Mouse (Mus musculus): ENCODE data around the gene Zbtb21.

DNA sequence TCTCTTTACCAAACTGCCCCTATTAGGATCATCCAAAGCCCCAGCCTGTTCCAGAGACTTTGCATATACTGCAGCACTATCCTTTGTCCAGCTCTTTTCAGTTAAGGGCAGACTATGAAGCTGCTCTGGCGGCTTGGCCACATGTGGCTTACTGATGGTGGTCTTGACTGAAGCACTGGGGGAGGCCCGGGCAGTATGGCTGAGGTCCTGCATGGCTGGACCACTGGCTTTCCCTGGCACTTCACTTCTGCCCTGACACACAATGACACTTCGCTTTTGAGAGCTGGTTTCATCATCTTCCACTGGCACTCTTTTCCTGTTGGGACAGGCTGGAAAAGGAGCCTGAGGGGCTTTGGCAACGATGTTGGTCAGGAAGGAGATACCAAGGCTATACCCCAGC is 10.1 kb downstream of the Zbtb21 start:
- TF ChIP-seq CTCF (IDR thresholded peaks at IDR 0.05; ENCODE audit: borderline replicate concordance, control insufficient read depth, extremely low read depth, insufficient read depth, low read length, poor library complexity) (no peak), POLR2A (IDR thresholded peaks at IDR 0.05; ENCODE audit: control insufficient read depth, extremely low read depth, insufficient read depth, low read length, poor library complexity) (no peak)
